Mouse (Mus musculus): ENCODE results near the gene Ubqln4. TPM values are rescaled to one million over a fixed set of nuclear protein-coding genes. Genes with fewer than 3 reads are reported as not detected.

Ubqln4 gene
- polyA plus RNA-seq, 1 experiment from 2014 or later = 62.2 TPM

GRCm38 (mm10) chr3:88529204-88530000 lies 24.2 kb upstream of the Ubqln4 start:
- no peaks in the 10 kb centered on the region for H3K27me3 ChIP-seq (ENCODE audit: insufficient read depth, poor library complexity, severe bottlenecking)
- H3K27ac ChIP-seq = peak overlapping the region; percentile 99
- peaks cover 8% of the 10 kb centered on the region for H3K36me3 ChIP-seq
- H3K9me3 ChIP-seq = no peaks in the 10 kb centered on the region
- DNase-seq (ENCODE audit: low spot score) = no peak
- 40% methylated on average over 7 of the region's 7 CpGs for WGBS
- H3K4me3 ChIP-seq = peak overlapping the region; percentile 83
- peaks cover 57% of the 10 kb centered on the region for H3K4me1 ChIP-seq

- H3K4me1 ChIP-seq = peaks cover 65% of the 10 kb centered on the region
- H3K27me3 ChIP-seq (ENCODE audit: insufficient read depth, poor library complexity, severe bottlenecking) = no peaks in the 10 kb centered on the region
- H3K27ac ChIP-seq = peak overlapping the region; percentile 99
- WGBS = 19% methylated on average over 11 of the region's 11 CpGs
- no peak for DNase-seq (ENCODE audit: low spot score)
- H3K9me3 ChIP-seq = no peaks in the 10 kb centered on the region
- H3K4me3 ChIP-seq = peak overlapping the region; percentile 83
- H3K36me3 ChIP-seq = peaks cover 9% of the 10 kb centered on the region; the same call in 1 of the 2 replicates
Measured at GRCm38 (mm10) chr3:88530082-88530864, 23.3 kb upstream of the Ubqln4 start.

GRCm38 (mm10) chr3:88531348-88532298 lies 21.9 kb upstream of the Ubqln4 start:
- Histone ChIP-seq H3K27me3 (ENCODE audit: insufficient read depth, poor library complexity, severe bottlenecking) (no peaks in the 10 kb centered on the region), H3K36me3 (peaks cover 18% of the 10 kb centered on the region), H3K27ac (peak overlapping the region; percentile 99), H3K4me3 (peak overlapping the region; percentile 83), H3K9me3 (no peaks in the 10 kb centered on the region), H3K4me1 (peaks cover 70% of the 10 kb centered on the region)
- peak; percentile 95 for DNase-seq (ENCODE audit: low spot score)
- WGBS = under 1% methylated on average over 62 of the region's 63 CpGs

- peak within 1 kb of the TSS; percentile 83 for H3K4me3 ChIP-seq
- DNase-seq (ENCODE audit: low spot score) = no peak
- peaks cover 25% of the 10 kb centered on the region for H3K36me3 ChIP-seq
- no peaks in the 10 kb centered on the region for H3K9me3 ChIP-seq
- peak within 1 kb of the TSS; percentile 99 for H3K27ac ChIP-seq
- 1% methylated on average over 16 of the region's 31 CpGs for WGBS
- H3K4me1 ChIP-seq = peaks cover 76% of the 10 kb centered on the region
- no peaks in the 10 kb centered on the region for H3K27me3 ChIP-seq (ENCODE audit: insufficient read depth, poor library complexity, severe bottlenecking)
Measured at GRCm38 (mm10) chr3:88532299-88532674, 21.3 kb upstream of the Ubqln4 start, which contains the start of gene Mex3a. Mex3a (plus strand) TSS chr3:88532395.

- Histone ChIP-seq H3K4me3 (peak overlapping the region; percentile 83), H3K4me1 (peaks cover 76% of the 10 kb centered on the region), H3K27me3 (ENCODE audit: insufficient read depth, poor library complexity, severe bottlenecking) (no peaks in the 10 kb centered on the region), H3K36me3 (peaks cover 31% of the 10 kb centered on the region), H3K27ac (peak overlapping the region; percentile 99), H3K9me3 (no peaks in the 10 kb centered on the region)
- WGBS = under 1% methylated on average over 39 of the region's 40 CpGs
- DNase-seq (ENCODE audit: low spot score) = peak; percentile 80
Measured at GRCm38 (mm10) chr3:88532689-88533511, 20.7 kb upstream of the Ubqln4 start.

GRCm38 (mm10) chr3:88533706-88534105 lies 19.9 kb upstream of the Ubqln4 start:
- H3K9me3 ChIP-seq = no peaks in the 10 kb centered on the region
- peak overlapping the region; percentile 99 for H3K27ac ChIP-seq
- H3K4me3 ChIP-seq = peak overlapping the region; percentile 83
- peaks cover 76% of the 10 kb centered on the region for H3K4me1 ChIP-seq
- peaks cover 39% of the 10 kb centered on the region for H3K36me3 ChIP-seq
- no peaks in the 10 kb centered on the region for H3K27me3 ChIP-seq (ENCODE audit: insufficient read depth, poor library complexity, severe bottlenecking)
- WGBS = 6% methylated on average over 4 of the region's 5 CpGs
- DNase-seq (ENCODE audit: low spot score) = no peak

- no peaks in the 10 kb centered on the region for H3K9me3 ChIP-seq
- H3K4me3 ChIP-seq = peak overlapping the region; percentile 83
- H3K27me3 ChIP-seq (ENCODE audit: insufficient read depth, poor library complexity, severe bottlenecking) = no peaks in the 10 kb centered on the region
- H3K36me3 ChIP-seq = peaks cover 45% of the 10 kb centered on the region
- 44% methylated on average over 3 of the region's 3 CpGs for WGBS
- H3K27ac ChIP-seq = peak overlapping the region; percentile 99; the same call in 1 of the 2 replicates
- peaks cover 72% of the 10 kb centered on the region for H3K4me1 ChIP-seq
- no peak for DNase-seq (ENCODE audit: low spot score)
Measured at GRCm38 (mm10) chr3:88535005-88535404, 18.6 kb upstream of the Ubqln4 start.

- H3K36me3 ChIP-seq = peaks cover 51% of the 10 kb centered on the region
- no peak for DNase-seq (ENCODE audit: low spot score)
- 65% methylated on average over 4 of the region's 4 CpGs for WGBS
- peak overlapping the region; percentile 99 for H3K27ac ChIP-seq
- peaks cover 72% of the 10 kb centered on the region for H3K4me1 ChIP-seq
- no peaks in the 10 kb centered on the region for H3K27me3 ChIP-seq (ENCODE audit: insufficient read depth, poor library complexity, severe bottlenecking)
- H3K4me3 ChIP-seq = peak overlapping the region; percentile 83
- no peaks in the 10 kb centered on the region for H3K9me3 ChIP-seq
Measured at GRCm38 (mm10) chr3:88535527-88535926, 18.0 kb upstream of the Ubqln4 start.

GRCm38 (mm10) chr3:88536103-88536930 lies 17.2 kb upstream of the Ubqln4 start:
- WGBS = 5% methylated on average over 62 of the region's 64 CpGs
- peak overlapping the region; percentile 85 for H3K27ac ChIP-seq
- DNase-seq (ENCODE audit: low spot score) = peak; percentile 95
- no peaks in the 10 kb centered on the region for H3K27me3 ChIP-seq (ENCODE audit: insufficient read depth, poor library complexity, severe bottlenecking)
- H3K36me3 ChIP-seq = peaks cover 52% of the 10 kb centered on the region
- H3K4me3 ChIP-seq = peak overlapping the region; percentile 83
- H3K9me3 ChIP-seq = no peaks in the 10 kb centered on the region
- H3K4me1 ChIP-seq = peaks cover 74% of the 10 kb centered on the region

GRCm38 (mm10) chr3:88537146-88537545 lies 16.4 kb upstream of the Ubqln4 start:
- H3K27ac ChIP-seq = peak overlapping the region; percentile 85
- 71% methylated on average over 6 of the region's 6 CpGs for WGBS
- H3K4me3 ChIP-seq = peak overlapping the region; percentile 83
- H3K36me3 ChIP-seq = peaks cover 52% of the 10 kb centered on the region
- H3K4me1 ChIP-seq = peaks cover 82% of the 10 kb centered on the region
- H3K9me3 ChIP-seq = no peaks in the 10 kb centered on the region
- no peaks in the 10 kb centered on the region for H3K27me3 ChIP-seq (ENCODE audit: insufficient read depth, poor library complexity, severe bottlenecking)
- no peak for DNase-seq (ENCODE audit: low spot score)

All from heart, embryonic 10.5 days (tissue).